Mouse (Mus musculus) C2C12 (cell line): ENCODE results near the gene Sort1.

ENCODE experiments used
- CEBPB ChIP-seq: IDR thresholded peaks from one replicate; pipeline ENCODE4 v1.6.1; 2011; ENCODE audit warnings: low read depth, mild to moderate bottlenecking, control low read depth, moderate library complexity
- CTCF ChIP-seq: IDR thresholded peaks from one replicate; pipeline ENCODE4 v1.5.1; 2011; ENCODE audit not compliant: control insufficient read depth, insufficient read depth, insufficient read length
- FOSL1 ChIP-seq: IDR thresholded peaks from one replicate; pipeline ENCODE4 v1.8.0; 2011; ENCODE audit warnings: mild to moderate bottlenecking, low read length; ENCODE audit not compliant: poor library complexity, insufficient read depth, severe bottlenecking
- MAX ChIP-seq: IDR thresholded peaks from one replicate; pipeline ENCODE4 v1.6.1; 2011; ENCODE audit warnings: mild to moderate bottlenecking, control low read depth

DNA sequence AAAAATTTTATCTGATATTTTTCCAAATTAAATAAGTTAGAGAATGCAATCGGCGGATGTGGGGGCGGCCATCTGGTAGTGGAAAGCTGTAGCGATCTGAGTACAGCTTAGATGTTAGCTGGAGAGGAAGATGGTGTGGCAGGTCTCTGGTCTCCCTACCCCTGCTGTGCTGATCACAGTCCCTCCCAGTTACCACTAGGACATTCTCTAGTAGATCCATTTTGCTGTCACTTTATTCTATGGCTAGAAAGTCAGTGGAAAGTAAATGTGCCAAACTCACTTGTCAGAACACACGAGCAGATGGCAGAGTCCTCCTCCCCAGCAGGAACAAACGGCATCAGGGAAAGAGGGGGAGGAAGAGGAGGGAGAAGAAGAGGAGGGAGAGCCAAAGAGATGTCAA, 74.6 kb downstream of the Sort1 start:
- TF ChIP-seq CTCF (no peak), FOSL1 (no peak), CEBPB (no peak), MAX (no peak)
